Mouse (Mus musculus) left cerebral cortex, postnatal 14 days (tissue): Measurements from ENCODE around the gene Tmc8. TPM values are rescaled to one million over a fixed set of nuclear protein-coding genes. Genes with fewer than 3 reads are reported as not detected.

Source experiments
- DNase-seq, 2 experiments: peaks; one replicate each; pipeline ENCODE4 v3.0.0; 2021 to 2022; ENCODE audit warnings: low spot score in 2 of 2, mixed read lengths in 1 of 2
- intact Hi-C: fragments of 180-260 bp; cut with DNase I; formaldehyde crosslinking; loops from one replicate; pipeline ENCODE4 v1.15.1; 2025
- total RNA-seq, 2 experiments: library from RNA; stranded (reverse); gene quantifications; 2 replicates each; pipeline ENCODE4 v1.2.3; 2021

The Tmc8 gene
- total RNA-seq, 2 experiments from 2014 or later, result 1.0 to 1.4 TPM

GRCm38 (mm10) chr11:117836306-117836705 lies 54.4 kb downstream of the Tmc8 start:
- peak; percentile 51 to 78 for DNase-seq
- intact Hi-C loops, result no loop called here

GRCm38 (mm10) chr11:117838572-117838971 lies 56.7 kb downstream of the Tmc8 start:
- DNase-seq, result no peak
- intact Hi-C loops, result no loop called here

- intact Hi-C loops, result no loop called here
- DNase-seq, result no peak
These were observed 57.1 kb downstream of the Tmc8 start for GRCm38 (mm10) chr11:117839021-117839420.

- DNase-seq, result no peak
- intact Hi-C loops, result no loop called here
These were observed 59.0 kb downstream of the Tmc8 start for GRCm38 (mm10) chr11:117840910-117841309.

Other genes starting within 250 kb of the Tmc8 start
- 10 to 100 TPM; 56.5 to 57.5 TPM for gene Tnrc6c, start 127.8 kb upstream of the Tmc8 start, total RNA-seq
- 1 to 10 TPM; 4.0 to 5.4 TPM for gene Tmc6, start 122 bp downstream of the Tmc8 start, total RNA-seq
- gene 6030468B19Rik, start 15.6 kb downstream of the Tmc8 start, total RNA-seq, result not detected
- gene Gm20708, start 27.6 kb downstream of the Tmc8 start, total RNA-seq, result 1 to 10 TPM; 1.9 to 2.3 TPM
- gene Syngr2, start 27.6 kb downstream of the Tmc8 start, total RNA-seq, result 10 to 100 TPM; 11.9 to 13.0 TPM
- gene Afmid, start 43.8 kb downstream of the Tmc8 start, total RNA-seq, result 1 to 10 TPM; 7.0 to 8.4 TPM
- gene Tk1, start 44.0 kb downstream of the Tmc8 start, total RNA-seq, result 1 to 10 TPM; 1.3 to 1.4 TPM
- gene Birc5, start 67.2 kb downstream of the Tmc8 start, total RNA-seq, result 1 to 10 TPM; 1.6 to 1.7 TPM
- gene Tmem235, start 78.7 kb downstream of the Tmc8 start, total RNA-seq, result not detected
- gene Tha1, start 91.4 kb downstream of the Tmc8 start, total RNA-seq, result 1 to 10 TPM; 3.4 to 5.1 TPM
- 1 to 10 TPM; 3.7 to 3.8 TPM for gene Socs3, start 188.0 kb downstream of the Tmc8 start, total RNA-seq
- gene Pgs1, start 204.2 kb downstream of the Tmc8 start, total RNA-seq, result 10 to 100 TPM; 74.4 to 76.2 TPM